Mouse (Mus musculus) brain, embryonic 18.5 days (tissue): ENCODE measurements around the gene Myo9a.

Source experiments
- DNase-seq: peaks from one replicate; pipeline ENCODE4 v3.0.0-alpha.2; 2012; ENCODE audit warnings: low read depth, low spot score

Gene Myo9a

GRCm38 (mm10) chr9:59750267-59751065 is at the start of gene Myo9a, which contains the start of gene Senp8:
TSS of gene Myo9a (plus strand) at chr9:59750896.
TSS of gene Senp8 (minus strand) at chr9:59750710.
- peak; percentile 98 for DNase-seq

DNA sequence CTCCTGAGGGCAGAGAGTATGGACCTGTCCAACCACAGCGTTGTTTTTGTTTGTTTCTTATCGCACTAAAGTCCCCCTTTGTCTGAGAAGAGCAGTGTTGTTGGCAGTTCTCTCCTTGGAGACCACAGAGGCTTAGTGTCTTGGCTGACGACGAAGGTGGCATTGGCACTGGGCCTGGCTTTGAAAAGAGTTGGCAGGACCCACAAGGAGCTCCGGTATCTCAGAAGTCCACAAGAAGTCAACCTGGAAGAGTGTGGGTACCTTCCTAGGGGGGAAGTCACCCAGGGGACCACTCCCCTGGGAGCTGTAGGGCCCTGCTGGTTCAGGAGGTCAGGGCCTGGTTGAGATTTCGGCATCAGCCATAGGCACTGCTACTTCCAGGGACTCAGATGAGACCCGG is 49.6 kb upstream of the Myo9a start:
- DNase-seq: no peak

DNA sequence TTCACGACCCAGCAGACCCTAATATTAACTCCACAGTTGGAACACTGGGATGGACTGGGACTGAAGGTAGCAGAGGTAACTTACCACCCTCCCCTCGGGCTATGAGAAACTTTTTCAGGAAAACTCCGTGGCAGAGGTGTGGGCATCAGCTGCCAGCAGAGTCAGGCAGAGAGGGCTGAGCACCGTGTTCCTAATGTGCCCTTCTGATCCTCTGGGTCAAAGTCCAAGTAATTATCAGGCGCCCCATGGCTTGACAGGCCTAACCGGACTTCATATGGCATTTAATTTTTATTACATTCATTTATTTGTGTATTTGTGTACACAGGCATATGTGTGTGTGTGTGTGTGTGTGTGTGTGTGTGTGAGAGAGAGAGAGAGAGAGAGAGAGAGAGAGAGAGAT is 47.6 kb upstream of the Myo9a start:
- DNase-seq: no peak

DNA sequence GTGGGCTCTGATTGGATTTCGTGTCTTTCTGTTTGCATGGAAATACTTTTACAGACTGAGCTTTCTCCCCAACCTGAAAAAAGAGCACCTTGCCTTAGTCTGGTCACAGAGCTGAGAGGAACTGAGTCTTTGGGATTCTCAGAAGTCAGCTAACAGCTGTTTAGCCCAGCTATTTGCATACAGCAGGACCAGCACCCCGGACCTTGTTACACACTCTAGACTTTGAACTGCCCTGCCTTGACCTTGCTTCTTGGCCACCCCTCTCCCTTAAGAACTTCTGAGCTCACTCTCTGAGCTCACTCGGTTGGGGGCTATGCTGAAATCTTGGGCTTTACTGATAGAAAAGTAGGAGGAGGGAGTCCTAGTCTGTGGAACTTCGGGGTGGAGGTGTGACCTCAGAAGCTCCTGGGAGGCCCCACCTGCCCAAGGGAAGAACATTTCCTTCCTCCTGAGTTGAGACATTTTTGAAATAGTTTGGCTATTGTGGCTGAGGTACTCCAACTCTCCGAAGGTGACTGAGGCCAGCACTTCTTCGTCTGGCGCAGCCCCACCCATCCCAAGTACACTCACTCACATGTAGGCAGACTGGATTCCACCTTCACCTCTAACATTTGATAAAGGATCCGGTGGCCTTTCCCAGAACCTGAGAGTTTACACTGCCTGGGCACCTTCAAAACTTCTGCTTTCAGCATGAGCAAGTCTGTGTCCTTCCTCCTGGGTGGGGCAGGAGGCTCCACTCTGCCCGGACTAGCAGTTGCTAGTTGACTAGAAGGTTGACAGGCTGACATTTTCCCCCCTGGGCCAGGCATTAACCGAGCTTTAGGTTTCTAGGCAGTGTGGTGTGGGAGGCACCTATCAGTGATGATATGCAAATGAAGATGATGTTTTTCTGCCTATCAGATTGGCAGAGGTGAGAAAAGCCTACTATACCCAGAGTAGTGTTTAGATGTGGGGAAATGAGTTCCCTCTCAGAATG is 43.6 kb upstream of the Myo9a start:
- DNase-seq: no peak

GRCm38 (mm10) chr9:59709225-59709624 is 41.5 kb upstream of the Myo9a start:
- no peak for DNase-seq

DNA sequence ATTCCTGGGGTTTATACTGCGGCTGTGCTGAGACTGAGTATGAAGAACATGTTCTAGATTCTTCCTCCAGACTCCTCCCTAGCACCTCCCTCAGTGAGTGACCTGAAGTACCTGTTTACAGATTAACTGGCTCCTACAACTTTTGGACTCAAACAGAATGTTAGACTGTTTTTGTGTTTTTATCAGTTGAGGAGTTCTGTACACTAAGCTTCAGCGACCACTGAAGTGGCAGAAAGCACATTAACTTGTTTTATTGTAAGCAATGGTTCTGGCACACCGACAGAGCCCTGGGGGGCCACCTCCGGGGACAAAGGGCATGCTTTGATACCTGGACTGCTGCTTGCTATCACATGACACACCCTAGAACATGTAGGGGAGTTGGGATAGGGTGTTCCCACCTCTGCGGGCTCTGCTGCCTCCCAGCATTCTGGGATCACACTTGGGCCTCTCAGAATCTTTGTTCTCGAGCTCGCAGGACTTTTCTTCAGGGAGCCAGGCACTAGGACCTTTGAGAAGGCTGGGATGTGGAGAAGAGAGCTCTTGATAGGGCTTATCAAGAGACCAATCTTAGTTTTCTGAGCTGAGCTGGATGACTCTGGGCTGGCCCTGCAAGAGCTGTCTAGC is 34.3 kb upstream of the Myo9a start:
- DNase-seq: no peak

DNA sequence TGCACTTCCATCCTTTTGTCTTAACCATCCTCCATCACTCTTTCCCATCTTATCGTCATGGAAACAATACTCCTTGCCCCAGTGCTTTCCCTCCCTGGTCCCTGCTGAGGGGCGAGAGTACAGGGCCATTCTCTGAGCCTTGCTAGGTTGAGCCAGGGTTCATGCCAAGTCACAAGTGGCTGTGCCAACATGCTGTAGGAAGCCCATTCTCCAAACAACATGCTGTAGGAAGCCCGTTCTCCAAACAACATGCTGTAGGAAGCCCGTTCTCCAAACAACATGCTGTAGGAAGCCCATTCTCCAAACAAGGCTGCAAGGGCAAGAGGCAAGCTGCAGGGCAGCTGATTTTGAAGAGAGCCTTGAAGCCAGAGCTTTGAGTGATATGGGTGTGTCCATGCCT is 32.5 kb upstream of the Myo9a start:
- no peak for DNase-seq

DNA sequence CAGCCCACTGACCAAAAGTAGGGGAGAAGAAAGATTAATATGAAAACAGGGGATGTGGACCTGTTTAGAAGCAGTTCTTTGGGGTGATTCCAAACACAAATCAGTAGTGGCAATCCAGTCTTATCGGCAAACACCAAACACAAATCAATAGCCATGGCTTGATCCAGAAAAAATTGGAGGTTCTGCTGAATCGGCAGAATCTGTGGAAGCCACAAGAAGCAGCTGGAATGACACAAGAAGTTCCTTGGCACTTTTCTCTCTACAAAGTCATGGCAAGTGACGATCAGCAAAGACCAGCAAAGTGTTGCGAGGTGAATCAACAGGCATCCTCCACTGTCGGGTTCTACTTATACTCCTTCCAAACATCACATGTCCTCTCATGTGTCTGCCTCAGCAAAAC is 29.6 kb upstream of the Myo9a start:
- DNase-seq: no peak

DNA sequence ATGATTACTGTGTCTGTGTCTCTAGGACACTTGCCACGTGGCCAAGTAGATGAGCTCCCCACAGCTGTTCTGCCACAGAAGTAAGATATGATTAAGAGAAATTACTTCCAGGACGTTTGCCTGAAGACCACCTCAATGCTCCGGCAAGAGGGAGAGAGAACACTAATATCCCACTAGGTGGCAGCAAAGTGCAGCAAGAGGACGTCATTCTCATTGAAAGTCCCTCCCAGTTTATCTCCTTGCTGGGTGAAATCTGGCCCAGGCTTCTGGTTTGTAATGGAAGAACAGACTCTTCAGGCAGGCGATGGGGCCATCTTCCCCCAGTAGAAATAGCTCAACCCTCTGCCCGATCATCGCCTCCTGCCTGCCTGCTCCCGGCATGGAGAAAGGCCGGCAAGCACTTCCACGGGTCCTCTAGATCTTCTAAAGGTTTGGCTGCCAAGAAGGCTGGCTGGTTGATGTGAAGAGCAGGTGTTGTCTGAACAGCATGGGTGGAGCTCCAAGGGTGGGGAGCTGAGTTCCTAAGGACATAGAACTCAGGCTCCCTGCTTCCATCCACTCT is 27.5 kb upstream of the Myo9a start:
- DNase-seq: peak; percentile 77

GRCm38 (mm10) chr9:59723791-59724442 is 26.8 kb upstream of the Myo9a start:
- DNase-seq: peak; percentile 4

DNA sequence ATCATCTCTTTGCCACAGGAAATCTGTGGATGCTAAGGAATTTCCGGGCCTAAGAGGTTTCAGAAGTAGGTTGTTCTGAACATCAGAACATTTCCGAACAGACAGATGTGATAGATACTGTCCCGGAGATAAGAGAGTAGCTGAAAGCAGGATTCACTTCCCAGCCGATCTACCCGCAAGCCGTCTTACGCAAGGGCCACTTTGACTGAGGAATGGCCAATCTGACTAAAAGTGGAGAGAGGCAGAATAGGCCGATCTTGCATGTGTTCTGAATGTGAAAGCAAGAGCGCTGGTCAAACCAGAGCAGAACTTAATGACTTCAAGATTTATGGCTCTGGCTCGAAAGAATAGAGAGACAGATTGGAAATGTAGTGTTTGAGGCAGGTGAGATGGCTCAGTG is 25.2 kb upstream of the Myo9a start:
- DNase-seq: no peak

- no peak for DNase-seq
Observed at GRCm38 (mm10) chr9:59727569-59728286, 23.0 kb upstream of the Myo9a start.

- DNase-seq: no peak
Observed at GRCm38 (mm10) chr9:59731136-59731535, 19.6 kb upstream of the Myo9a start.

GRCm38 (mm10) chr9:59733075-59733474 is 17.6 kb upstream of the Myo9a start:
- no peak for DNase-seq

DNA sequence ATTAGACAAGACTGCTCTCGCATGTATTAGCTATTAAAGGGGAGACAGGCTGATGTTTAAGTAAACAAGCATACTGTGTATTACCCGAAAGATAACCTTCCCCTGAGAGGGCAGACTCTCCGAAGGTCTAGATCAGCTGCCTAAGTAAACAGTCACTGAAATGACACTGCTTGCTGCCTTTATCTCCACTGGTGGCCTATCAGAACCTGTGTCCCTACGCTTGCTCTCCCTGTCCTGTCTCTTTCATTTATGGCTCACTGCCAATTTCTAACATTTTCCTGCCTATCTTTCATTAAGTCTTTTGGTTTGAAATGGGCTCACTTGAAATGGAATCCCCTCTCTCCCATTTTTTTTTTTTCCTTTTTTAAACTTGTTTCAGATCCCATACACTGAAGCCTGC is 15.3 kb upstream of the Myo9a start:
- no peak for DNase-seq

GRCm38 (mm10) chr9:59740593-59740992 is 10.1 kb upstream of the Myo9a start:
- DNase-seq: no peak

DNA sequence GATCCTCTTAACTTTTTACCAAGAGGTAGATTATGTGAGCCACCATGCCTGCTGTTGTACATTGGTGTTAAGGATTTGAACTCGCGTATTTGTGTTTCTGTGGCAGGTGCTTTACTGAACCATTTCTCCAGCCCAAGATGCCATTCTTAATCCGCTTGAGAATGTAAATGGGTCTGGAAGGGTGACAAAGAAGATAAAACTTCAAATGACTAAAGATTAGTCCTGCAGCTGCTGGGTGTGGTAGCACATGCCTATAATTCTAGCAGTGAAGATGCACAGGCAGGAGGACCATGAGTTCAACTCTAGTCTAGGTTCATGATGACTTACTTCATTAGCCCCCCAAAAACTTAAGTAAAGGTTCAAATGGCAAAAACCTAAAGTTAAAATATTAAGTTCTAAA is 6.8 kb upstream of the Myo9a start:
- no peak for DNase-seq

- no peak for DNase-seq
Observed at GRCm38 (mm10) chr9:59748387-59748786, 2.3 kb upstream of the Myo9a start.

- no peak for DNase-seq
Observed at GRCm38 (mm10) chr9:59748969-59749368, 1.7 kb upstream of the Myo9a start.

DNA sequence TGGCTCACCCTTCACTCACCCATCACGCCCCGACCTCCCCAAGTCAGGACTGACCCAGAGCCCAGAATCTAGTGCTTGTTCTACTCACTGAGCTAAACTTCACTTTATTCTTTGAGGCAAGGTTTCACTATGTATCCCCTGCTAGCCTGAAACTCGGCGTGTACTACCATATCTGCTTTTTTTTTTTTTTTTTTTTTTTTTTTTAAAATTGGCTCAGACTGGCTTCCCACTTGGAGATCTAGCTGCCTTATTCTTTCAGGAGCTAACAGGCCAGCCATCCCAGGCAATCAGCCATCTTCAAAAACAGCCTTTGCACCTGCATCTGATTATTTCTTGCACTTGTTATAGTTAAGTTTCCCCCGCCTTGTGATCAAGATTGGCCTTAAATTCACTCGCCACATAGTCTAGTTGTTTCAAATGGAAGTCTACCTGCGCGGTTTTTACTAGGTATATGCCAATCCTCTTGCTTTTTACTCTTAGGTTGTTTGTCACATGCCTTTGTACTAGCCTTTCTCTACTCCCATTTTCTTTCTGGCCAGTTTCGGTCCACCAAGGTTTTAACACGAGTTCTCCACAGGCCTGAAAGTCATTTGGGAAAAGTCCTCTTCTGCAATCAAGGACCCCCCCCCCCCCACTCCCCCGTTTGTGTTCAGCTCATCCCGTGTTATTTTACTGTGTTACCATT is 973 bp upstream of the Myo9a start:
- no peak for DNase-seq
